Mouse (Mus musculus) embryonic facial prominence, embryonic 13.5 days (tissue): ENCODE data around the gene Stxbp3. TPM values are rescaled to one million over a fixed set of nuclear protein-coding genes. Genes with fewer than 3 reads are reported as not detected.
"Not testable (repeated sequence)": the region's sequence is repeated elsewhere in the genome, so short reads cannot be mapped to it uniquely, and the experiment has no call there.

ENCODE experiments used
- ATAC-seq: fragments of 200-750 bp; cut with Nextera tagmentation; 2 replicates; pipeline ENCODE4 v1.8.0; 2017; ENCODE audit warnings: low read depth; ENCODE audit not compliant: insufficient number of reproducible peaks, insufficient read depth, low FRiP score, low TSS enrichment
- H3K27ac ChIP-seq: fragments of 300-500 bp; sonication (generic); 2 replicates; pipeline ENCODE4 v1.5.1; 2015; ENCODE audit warnings: moderate library complexity, mild to moderate bottlenecking, inconsistent platforms
- H3K27me3 ChIP-seq: fragments of 300-500 bp; sonication (generic); 2 replicates; pipeline ENCODE4 v1.6.1; 2015; ENCODE audit warnings: mild to moderate bottlenecking, inconsistent platforms
- H3K36me3 ChIP-seq: fragments of 300-500 bp; sonication (generic); 2 replicates; pipeline ENCODE4 v1.6.1; 2015; ENCODE audit warnings: mild to moderate bottlenecking, inconsistent platforms
- H3K4me1 ChIP-seq: fragments of 300-500 bp; sonication (generic); 2 replicates; pipeline ENCODE4 v1.6.1; 2015; ENCODE audit warnings: inconsistent platforms
- H3K4me2 ChIP-seq: fragments of 300-500 bp; sonication (generic); 2 replicates; pipeline ENCODE4 v1.6.1; 2015; ENCODE audit warnings: moderate library complexity, mild to moderate bottlenecking, inconsistent platforms
- H3K4me3 ChIP-seq: fragments of 300-500 bp; sonication (generic); 2 replicates; pipeline ENCODE4 v1.5.1; 2015; ENCODE audit warnings: mild to moderate bottlenecking, inconsistent platforms
- H3K9ac ChIP-seq: fragments of 300-500 bp; sonication (generic); 2 replicates; pipeline ENCODE4 v1.6.1; 2015; ENCODE audit warnings: mild to moderate bottlenecking, inconsistent platforms
- H3K9me3 ChIP-seq: fragments of 300-500 bp; sonication (generic); 2 replicates; pipeline ENCODE4 v1.6.1; 2016; ENCODE audit warnings: inconsistent platforms
- WGBS: fragments of 180-500 bp; shearing (Covaris S2); methylation state at CpG from one replicate; pipeline ENCODE4 v1.1.7; 2015; ENCODE audit warnings: mixed read lengths; 5-methylcytosine and 5-hydroxymethylcytosine counted together
- polyA plus RNA-seq: library from polyadenylated mRNA; unstranded; fragments of >200 nt; fragmentation: Nextera tagmentation; extraction: Ambion mirVana; gene quantifications from 2 replicates; pipeline ENCODE4 v1.2.1, GENCODE M21; 2015

Gene Stxbp3
- polyA plus RNA-seq, 1 experiment from 2014 or later = 39.3 TPM

GRCm38 (mm10) chr3:108879129-108879528 lies 38.8 kb upstream of the Stxbp3 start:
- 77% methylated on average over 2 of the region's 2 CpGs for whole genome bisulfite sequencing
- no peaks in the 10 kb centered on the region for H3K9me3 ChIP-seq
- no peaks in the 10 kb centered on the region for H3K27me3 ChIP-seq

GRCm38 (mm10) chr3:108870631-108871030 lies 30.3 kb upstream of the Stxbp3 start:
- no peak overlapping the region for H3K4me2 ChIP-seq
- no peaks in the 10 kb centered on the region for H3K36me3 ChIP-seq
- no peaks in the 10 kb centered on the region for H3K27me3 ChIP-seq
- no peak overlapping the region for H3K27ac ChIP-seq
- no peaks in the 10 kb centered on the region for H3K9me3 ChIP-seq
- no peak overlapping the region for H3K4me3 ChIP-seq
- ATAC-seq = no peak
- WGBS = 76% methylated on average over 6 of the region's 6 CpGs
- no peaks in the 10 kb centered on the region for H3K4me1 ChIP-seq
- H3K9ac ChIP-seq = no peak overlapping the region

More at GRCm38 (mm10) chr3:108879129-108879528, 38.8 kb upstream of the Stxbp3 start:
- no peaks in the 10 kb centered on the region for H3K36me3 ChIP-seq
- H3K4me1 ChIP-seq = peaks cover 27% of the 10 kb centered on the region
- H3K9ac ChIP-seq = no peak overlapping the region
- H3K4me3 ChIP-seq = no peak overlapping the region
- ATAC-seq = no peak
- H3K27ac ChIP-seq = no peak overlapping the region
- H3K4me2 ChIP-seq = no peak overlapping the region

- no peaks in the 10 kb centered on the region for H3K9me3 ChIP-seq
- no peaks in the 10 kb centered on the region for H3K27me3 ChIP-seq
- H3K4me1 ChIP-seq = 0 out of 2 replicates have a peak, but pooled peaks cover 3% of the 10 kb centered on the region
- ATAC-seq = no peak
- no peak overlapping the region for H3K27ac ChIP-seq
- H3K36me3 ChIP-seq = no peaks in the 10 kb centered on the region
- H3K4me3 ChIP-seq = no peak overlapping the region
- WGBS = 87% methylated on average over 3 of the region's 3 CpGs
- H3K4me2 ChIP-seq = no peak overlapping the region
- no peak overlapping the region for H3K9ac ChIP-seq
Observed at GRCm38 (mm10) chr3:108867449-108867848, 27.1 kb upstream of the Stxbp3 start.

GRCm38 (mm10) chr3:108865676-108866075 lies 25.4 kb upstream of the Stxbp3 start:
- H3K4me3 ChIP-seq = no peak overlapping the region
- H3K27me3 ChIP-seq = no peaks in the 10 kb centered on the region
- H3K27ac ChIP-seq = no peak overlapping the region
- 0 out of 2 replicates have a peak, but pooled peaks cover 3% of the 10 kb centered on the region for H3K4me1 ChIP-seq
- no peak overlapping the region for H3K9ac ChIP-seq
- ATAC-seq = no peak
- WGBS = 84% methylated on average over 3 of the region's 3 CpGs
- no peaks in the 10 kb centered on the region for H3K9me3 ChIP-seq
- H3K4me2 ChIP-seq = no peak overlapping the region
- no peaks in the 10 kb centered on the region for H3K36me3 ChIP-seq

GRCm38 (mm10) chr3:108865129-108865528 lies 24.8 kb upstream of the Stxbp3 start:
- no peak for ATAC-seq
- Histone ChIP-seq H3K27ac (no peak overlapping the region), H3K27me3 (no peaks in the 10 kb centered on the region), H3K36me3 (no peaks in the 10 kb centered on the region), H3K4me3 (no peak overlapping the region), H3K4me1 (0 out of 2 replicates have a peak, but pooled peaks cover 3% of the 10 kb centered on the region), H3K4me2 (no peak overlapping the region), H3K9me3 (no peaks in the 10 kb centered on the region), H3K9ac (no peak overlapping the region)
- 40% methylated on average over 3 of the region's 3 CpGs for WGBS

- Histone ChIP-seq H3K9me3 (no peaks in the 10 kb centered on the region), H3K4me2 (no peak overlapping the region), H3K9ac (no peak overlapping the region), H3K27me3 (no peaks in the 10 kb centered on the region), H3K4me3 (no peak overlapping the region), H3K27ac (no peak overlapping the region), H3K36me3 (no peaks in the 10 kb centered on the region), H3K4me1 (peaks cover 20% of the 10 kb centered on the region)
- WGBS = 72% methylated on average over 10 of the region's 10 CpGs
- no peak for ATAC-seq
Observed at GRCm38 (mm10) chr3:108863091-108863490, 22.8 kb upstream of the Stxbp3 start.

GRCm38 (mm10) chr3:108862282-108862681 lies 22.0 kb upstream of the Stxbp3 start:
- H3K27me3 ChIP-seq, H3K36me3 ChIP-seq, H3K4me3 ChIP-seq, H3K27ac ChIP-seq, H3K9me3 ChIP-seq, ATAC-seq, H3K4me2 ChIP-seq, H3K9ac ChIP-seq: not testable (repeated sequence)
- H3K4me1 ChIP-seq = peaks cover 24% of the 10 kb centered on the region
- WGBS = 82% methylated on average over 4 of the region's 4 CpGs

- ATAC-seq = no peak
- peaks cover 37% of the 10 kb centered on the region for H3K4me1 ChIP-seq
Observed at GRCm38 (mm10) chr3:108860786-108861185, 20.5 kb upstream of the Stxbp3 start.

GRCm38 (mm10) chr3:108858231-108858770 lies 18.0 kb upstream of the Stxbp3 start:
- no peaks in the 10 kb centered on the region for H3K27me3 ChIP-seq
- H3K4me1 ChIP-seq = peaks cover 45% of the 10 kb centered on the region
- no peaks in the 10 kb centered on the region for H3K9me3 ChIP-seq
- H3K9ac ChIP-seq = no peak overlapping the region
- 10% methylated on average over 7 of the region's 7 CpGs for WGBS
- H3K27ac ChIP-seq = peak overlapping the region; percentile 85
- no peak overlapping the region for H3K4me3 ChIP-seq
- H3K36me3 ChIP-seq = no peaks in the 10 kb centered on the region
- H3K4me2 ChIP-seq = peak overlapping the region; percentile 32
- peak; percentile 82 for ATAC-seq

More at GRCm38 (mm10) chr3:108860786-108861185, 20.5 kb upstream of the Stxbp3 start:
- no peaks in the 10 kb centered on the region for H3K36me3 ChIP-seq
- no peaks in the 10 kb centered on the region for H3K9me3 ChIP-seq
- H3K27ac ChIP-seq = no peak overlapping the region
- no peak overlapping the region for H3K4me3 ChIP-seq
- 71% methylated on average over 2 of the region's 2 CpGs for WGBS
- H3K27me3 ChIP-seq = no peaks in the 10 kb centered on the region
- H3K4me2 ChIP-seq = no peak overlapping the region
- H3K9ac ChIP-seq = no peak overlapping the region

- Histone ChIP-seq H3K4me3 (no peak overlapping the region), H3K27ac (peak overlapping the region; percentile 85), H3K4me2 (peak overlapping the region; percentile 32), H3K27me3 (no peaks in the 10 kb centered on the region), H3K9ac (no peak overlapping the region), H3K9me3 (no peaks in the 10 kb centered on the region), H3K36me3 (no peaks in the 10 kb centered on the region), H3K4me1 (peaks cover 45% of the 10 kb centered on the region)
- WGBS = 60% methylated on average over 1 of the region's 1 CpGs
- no peak for ATAC-seq
Observed at GRCm38 (mm10) chr3:108857714-108858113, 17.4 kb upstream of the Stxbp3 start.

GRCm38 (mm10) chr3:108857124-108857470 lies 16.8 kb upstream of the Stxbp3 start:
- WGBS = 36% methylated on average over 3 of the region's 3 CpGs
- no peak overlapping the region for H3K9ac ChIP-seq
- H3K27ac ChIP-seq = no peak overlapping the region
- no peak overlapping the region for H3K4me3 ChIP-seq
- H3K4me2 ChIP-seq = no peak overlapping the region
- no peak for ATAC-seq
- no peaks in the 10 kb centered on the region for H3K9me3 ChIP-seq
- peaks cover 47% of the 10 kb centered on the region for H3K4me1 ChIP-seq
- no peaks in the 10 kb centered on the region for H3K36me3 ChIP-seq
- H3K27me3 ChIP-seq = no peaks in the 10 kb centered on the region

GRCm38 (mm10) chr3:108856386-108857123 lies 16.2 kb upstream of the Stxbp3 start:
- no peaks in the 10 kb centered on the region for H3K9me3 ChIP-seq
- no peaks in the 10 kb centered on the region for H3K36me3 ChIP-seq
- no peaks in the 10 kb centered on the region for H3K27me3 ChIP-seq
- WGBS = 35% methylated on average over 8 of the region's 8 CpGs
- no peak overlapping the region for H3K4me3 ChIP-seq
- H3K9ac ChIP-seq = no peak overlapping the region
- no peak overlapping the region for H3K4me2 ChIP-seq
- peak overlapping the region; percentile 60 for H3K27ac ChIP-seq
- no peak for ATAC-seq
- peaks cover 51% of the 10 kb centered on the region for H3K4me1 ChIP-seq
